Mouse (Mus musculus): Measurements from ENCODE around the gene Mex3d.
"Not testable (repeated sequence)": the region's sequence is repeated elsewhere in the genome, so short reads cannot be mapped to it uniquely, and the experiment has no call there.

Mex3d gene

GRCm38 (mm10) chr10:80355431-80355830 lies 32.0 kb downstream of the Mex3d start:
- DNase-seq = no peak

GRCm38 (mm10) chr10:80352727-80353126 lies 34.7 kb downstream of the Mex3d start:
- DNase-seq = no peak

- DNase-seq = no peak
Observed at GRCm38 (mm10) chr10:80351896-80352295, 35.6 kb downstream of the Mex3d start.

GRCm38 (mm10) chr10:80350292-80350691 lies 37.2 kb downstream of the Mex3d start:
- DNase-seq = peak; percentile 87

GRCm38 (mm10) chr10:80348981-80349380 lies 38.5 kb downstream of the Mex3d start:
- no peak for DNase-seq

GRCm38 (mm10) chr10:80348244-80348781 lies 39.1 kb downstream of the Mex3d start, which contains the start of gene Adamtsl5:
Gene Adamtsl5, minus strand, starts transcription at chr10:80348412.
- DNase-seq = peak; percentile 75

- no peak for DNase-seq
Observed at GRCm38 (mm10) chr10:80347514-80347967, 39.9 kb downstream of the Mex3d start.

- DNase-seq = not testable (repeated sequence)
Observed at GRCm38 (mm10) chr10:80345929-80346328, 41.5 kb downstream of the Mex3d start.

- peak; percentile 28 for DNase-seq
Observed at GRCm38 (mm10) chr10:80345122-80345521, 42.3 kb downstream of the Mex3d start.

- DNase-seq = no peak
Observed at GRCm38 (mm10) chr10:80344131-80344661, 43.3 kb downstream of the Mex3d start.

GRCm38 (mm10) chr10:80343425-80343895 lies 44.0 kb downstream of the Mex3d start:
- no peak for DNase-seq

- no peak for DNase-seq
Observed at GRCm38 (mm10) chr10:80342749-80343424, 44.6 kb downstream of the Mex3d start.

GRCm38 (mm10) chr10:80342305-80342748 lies 45.1 kb downstream of the Mex3d start:
- DNase-seq = no peak

GRCm38 (mm10) chr10:80341491-80342304 lies 45.8 kb downstream of the Mex3d start:
- no peak for DNase-seq

- no peak for DNase-seq
Observed at GRCm38 (mm10) chr10:80341026-80341425, 46.4 kb downstream of the Mex3d start.

- peak; percentile 83 for DNase-seq
Observed at GRCm38 (mm10) chr10:80339941-80340750, 47.3 kb downstream of the Mex3d start.

GRCm38 (mm10) chr10:80336263-80336662 lies 51.2 kb downstream of the Mex3d start:
- no peak for DNase-seq

- no peak for DNase-seq
Observed at GRCm38 (mm10) chr10:80332525-80332989, 54.9 kb downstream of the Mex3d start.

GRCm38 (mm10) chr10:80331636-80332524 lies 55.6 kb downstream of the Mex3d start:
- no peak for DNase-seq

- no peak for DNase-seq
Observed at GRCm38 (mm10) chr10:80330888-80331287, 56.6 kb downstream of the Mex3d start.

Measured in thymus, postnatal 25 days (tissue).